Comparison of ENCODE assay signal across 7 mouse cellular contexts in genomic region chr3:121722971-121723844, GRCm38 (mm10). TPM values are rescaled to one million over a fixed set of nuclear protein-coding genes. Genes with fewer than 3 reads are reported as not detected.
DNase-seq lines count a peak whose midpoint lies in the region; ATAC-seq and TF ChIP-seq lines count a peak whose summit lies in the region.

F3 (plus strand) TSS chr3:121723537.

- H3K4me1 ChIP-seq in embryonic facial prominence, embryonic 10.5 days, result peaks cover 37% of the 10 kb centered on the region
- H3K4me1 ChIP-seq in heart, adult 2 months (ENCODE audit: control insufficient read depth, insufficient read depth, low read length), result peaks cover 2% of the 10 kb centered on the region
- H3K4me1 ChIP-seq in limb, embryonic 14.5 days (ENCODE audit: control insufficient read depth, insufficient read depth, low read length), result peaks cover 36% of the 10 kb centered on the region
- peaks cover 29% of the 10 kb centered on the region for H3K4me1 ChIP-seq in midbrain, embryonic 15.5 days

- peak within 1 kb of the TSS; percentile 66 for H3K4me3 ChIP-seq in embryonic facial prominence, embryonic 10.5 days
- peak within 1 kb of the TSS; percentile 56 for H3K4me3 ChIP-seq in heart, adult 2 months
- peak within 1 kb of the TSS; percentile 67 for H3K4me3 ChIP-seq in limb, embryonic 14.5 days (replicated peaks; ENCODE audit: low read length)
- peak within 1 kb of the TSS; percentile 81 for H3K4me3 ChIP-seq in midbrain, embryonic 15.5 days

- peak within 1 kb of the TSS; percentile 67 for H3K9ac ChIP-seq in heart, adult 2 months (ENCODE audit: low read depth, low read length)
- H3K9ac ChIP-seq in limb, embryonic 14.5 days (ENCODE audit: low read depth, low read length, severe bottlenecking), result peak within 1 kb of the TSS; percentile 61
- peak within 1 kb of the TSS; percentile 72 for H3K9ac ChIP-seq in midbrain, embryonic 15.5 days

- intact Hi-C loops in heart, adult 2 months (cut with DNase I), result loop anchor here (5.0 kb wide), 1 partner anchor 86 kb away; no protein-coding TSS in a partner anchor

- WGBS in embryonic facial prominence, embryonic 10.5 days, result under 1% methylated on average over 73 of the region's 73 CpGs
- under 1% methylated on average over 70 of the region's 73 CpGs for WGBS in heart, adult 2 months
- 4% methylated on average over 40 of the region's 73 CpGs for WGBS in limb, embryonic 14.5 days
- WGBS in midbrain, embryonic 15.5 days, result under 1% methylated on average over 70 of the region's 73 CpGs

- peak within 1 kb of the TSS; percentile 81 for H3K4me2 ChIP-seq in limb, embryonic 14.5 days (replicated peaks; ENCODE audit: low read depth, low read length, severe bottlenecking)
- H3K4me2 ChIP-seq in midbrain, embryonic 15.5 days, result peak within 1 kb of the TSS; percentile 84

- peaks cover 2% of the 10 kb centered on the region; the same call in 1 of the 2 replicates for H3K79me2 ChIP-seq in heart, adult 2 months (replicated peaks; ENCODE audit: control insufficient read depth, insufficient read depth, low read length)

- ATAC-seq in limb, embryonic 14.5 days (ENCODE audit: low FRiP score, low read depth), result peak; percentile 89
- peak; percentile 89 for ATAC-seq in midbrain, embryonic 15.5 days (replicated peaks)

- H3K27ac ChIP-seq in embryonic facial prominence, embryonic 10.5 days (replicated peaks), result peak within 1 kb of the TSS; percentile 76
- peak within 1 kb of the TSS; percentile 91 for H3K27ac ChIP-seq in heart, adult 2 months
- H3K27ac ChIP-seq in limb, embryonic 14.5 days (replicated peaks; ENCODE audit: low read depth, low read length), result no peak within 1 kb of the TSS
- H3K27ac ChIP-seq in midbrain, embryonic 15.5 days, result peak within 1 kb of the TSS; percentile 73

- peaks cover 5% of the 10 kb centered on the region; the same call in 1 of the 2 replicates for H3K36me3 ChIP-seq in embryonic facial prominence, embryonic 10.5 days (replicated peaks)
- H3K36me3 ChIP-seq in heart, adult 2 months (ENCODE audit: control insufficient read depth, insufficient read depth, low read length), result 0 out of 2 replicates have a peak, but pooled peaks cover 2% of the 10 kb centered on the region
- no peaks in the 10 kb centered on the region for H3K36me3 ChIP-seq in limb, embryonic 14.5 days (ENCODE audit: control insufficient read depth, insufficient read depth, low read length)
- no peaks in the 10 kb centered on the region for H3K36me3 ChIP-seq in midbrain, embryonic 15.5 days (replicated peaks)

- DNase-seq in adrenal gland, postnatal 14 days, result peak; percentile 85
- DNase-seq in embryonic facial prominence, embryonic 10.5 days (ENCODE audit: low spot score), result peak; percentile 92
- peak; percentile 84 to 86 for DNase-seq in heart, adult 2 months
- DNase-seq in kidney, adult 8-10 months, result peak; percentile 90
- peak; percentile 74 for DNase-seq in limb, embryonic 14.5 days (ENCODE audit: low spot score)
- DNase-seq in spleen, postnatal 36 days (ENCODE audit: low spot score in 2 of 2), result peak; percentile 34 to 39

- H3K27me3 ChIP-seq in embryonic facial prominence, embryonic 10.5 days (replicated peaks; ENCODE audit: low read depth, poor library complexity, severe bottlenecking), result peaks cover 50% of the 10 kb centered on the region
- H3K27me3 ChIP-seq in heart, adult 2 months (ENCODE audit: control insufficient read depth, insufficient read depth, low read length), result peaks cover 1% of the 10 kb centered on the region; the same call in 1 of the 2 replicates
- peaks cover 11% of the 10 kb centered on the region; the same call in 1 of the 2 replicates for H3K27me3 ChIP-seq in limb, embryonic 14.5 days (ENCODE audit: control insufficient read depth, insufficient read depth, low read length)
- H3K27me3 ChIP-seq in midbrain, embryonic 15.5 days (replicated peaks), result peaks cover 3% of the 10 kb centered on the region; the same call in 1 of the 2 replicates

- H3K9me3 ChIP-seq in embryonic facial prominence, embryonic 10.5 days, result no peaks in the 10 kb centered on the region
- no peaks in the 10 kb centered on the region for H3K9me3 ChIP-seq in limb, embryonic 14.5 days (ENCODE audit: control insufficient read depth, low read length)
- H3K9me3 ChIP-seq in midbrain, embryonic 15.5 days, result no peaks in the 10 kb centered on the region

- peak; percentile 73 for TF ChIP-seq CTCF in heart, adult 2 months (IDR thresholded peaks at IDR 0.05)

- TF ChIP-seq EP300 in heart, adult 2 months (IDR thresholded peaks at IDR 0.05; ENCODE audit: insufficient read depth, low read depth, low read length), result no peak

- peak; percentile 27; the same call in 1 of the 2 replicates for TF ChIP-seq POLR2A in heart, adult 2 months (IDR thresholded peaks at IDR 0.05; ENCODE audit: insufficient read depth, low read depth, low read length)
- TF ChIP-seq POLR2A in limb, embryonic 14.5 days (IDR thresholded peaks at IDR 0.05; ENCODE audit: borderline replicate concordance, extremely low read depth, insufficient read depth, insufficient read length), result no peak

RNA-seq across cellular contexts. Expression of gene F3, which starts in this region (rescaled TPM):
- total RNA-seq in adrenal gland, postnatal 14 days (2021), result 17.2 and 27.3 TPM in 2 replicates
- polyA plus RNA-seq in embryonic facial prominence, embryonic 10.5 days (2016; fragmentation: Nextera tagmentation; extraction: Ambion mirVana), result 12.1 and 12.8 TPM in 2 replicates
- total RNA-seq in heart, adult 2 months (2021), result 10 to 100 TPM; 23.5 to 29.6 TPM
- polyA plus RNA-seq in heart, adult 2 months (2012; rRNA removed), result 22.4 and 23.9 TPM in 2 replicates
- polyA plus RNA-seq in limb, embryonic 14.5 days (2012; rRNA removed), result 8.2 and 8.3 TPM in 2 replicates
- polyA plus RNA-seq in limb, embryonic 14.5 days (2014; fragmentation: Nextera tagmentation; extraction: Ambion mirVana), result 14.0 and 16.5 TPM in 2 replicates
- polyA plus RNA-seq in midbrain, embryonic 15.5 days (2015; fragmentation: Nextera tagmentation; extraction: Ambion mirVana), result 7.3 and 9.1 TPM in 2 replicates

Comparison
In these comparisons a context has a peak if more than half of its experiments do, and no peak if none do; other contexts are left out.
1. DNase-seq: peak in every context shown above with its lines; median percentile 92 in embryonic facial prominence, embryonic 10.5 days; 90 in kidney, adult 8-10 months; 85 in adrenal gland, postnatal 14 days; 85 in heart, adult 2 months; 74 in limb, embryonic 14.5 days; 36 in spleen, postnatal 36 days.